Mouse (Mus musculus): Measurements from ENCODE around the gene Gm45717.

The Gm45717 gene

DNA sequence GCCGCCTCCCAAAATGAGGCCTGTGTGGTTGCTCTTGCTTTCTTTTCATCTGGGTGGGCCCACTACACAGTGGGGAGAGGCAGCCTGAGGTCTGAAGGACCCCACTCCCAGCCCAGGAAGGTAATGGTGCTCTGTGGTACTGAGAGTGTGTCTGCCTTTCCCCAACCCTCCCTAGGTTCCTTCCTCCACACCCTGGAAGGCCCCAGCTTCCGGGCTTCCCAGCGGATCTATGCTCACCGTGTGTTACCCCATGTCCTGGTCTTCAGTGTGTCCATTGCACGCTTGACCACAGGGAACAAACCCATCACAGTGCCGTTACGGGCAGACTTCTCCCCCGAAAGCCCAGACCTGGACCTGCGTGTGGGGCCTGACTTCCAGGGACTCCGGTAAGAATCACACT lies 12.9 kb downstream of the Gm45717 start:
- DNase-seq (ENCODE audit: low spot score) = no peak

GRCm38 (mm10) chr7:140942341-140942740 lies 13.4 kb downstream of the Gm45717 start:
- peak; percentile 14 for DNase-seq (ENCODE audit: low spot score)

DNA sequence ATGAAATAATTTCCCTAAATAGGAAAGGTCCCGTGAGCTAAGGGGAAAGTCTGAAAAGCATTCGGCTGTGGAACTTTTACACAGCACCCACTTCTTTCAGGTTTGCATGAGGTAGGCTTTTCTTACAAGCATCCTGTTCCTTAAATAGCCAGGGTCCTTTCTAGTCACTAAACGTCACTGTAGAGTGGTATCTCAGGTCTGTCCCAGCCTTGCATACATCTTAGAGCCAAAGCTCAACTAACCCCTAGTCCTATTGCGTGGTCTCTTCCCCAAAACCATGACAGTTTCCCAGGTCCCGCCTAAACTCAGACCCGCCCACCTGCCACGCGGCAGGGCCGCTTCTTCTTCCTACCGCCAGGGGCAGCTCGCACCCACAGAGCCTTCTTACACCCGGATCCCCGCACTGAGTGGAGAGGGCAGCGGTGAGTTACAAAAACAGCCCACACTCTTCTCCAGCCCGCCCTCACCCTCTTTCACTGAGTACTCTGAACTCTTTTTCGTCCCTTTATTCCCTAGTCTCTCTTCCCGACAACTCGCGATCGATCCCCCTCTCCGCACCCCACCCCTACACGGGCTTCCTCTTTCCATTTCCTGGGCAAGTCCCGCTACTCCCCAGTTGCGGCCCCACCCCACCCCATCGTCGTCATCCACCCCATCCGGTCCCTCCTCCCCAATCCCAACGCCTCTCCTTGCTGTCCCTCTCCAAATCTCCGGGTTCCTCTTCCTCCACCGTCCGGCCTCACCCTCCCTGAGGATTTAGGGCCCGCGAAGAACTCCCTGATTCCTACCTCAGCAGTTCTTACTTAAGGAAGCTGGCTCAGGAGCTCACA lies 14.3 kb downstream of the Gm45717 start, which contains the start of gene Pgghg:
Gene Pgghg, plus strand, starts transcription at position 170 of the 830 bp plus-strand sequence.
- DNase-seq (ENCODE audit: low spot score) = peak; percentile 87

GRCm38 (mm10) chr7:140939669-140940171 lies 16.0 kb downstream of the Gm45717 start:
- DNase-seq (ENCODE audit: low spot score) = no peak

- no peak for DNase-seq (ENCODE audit: low spot score)
Measured at GRCm38 (mm10) chr7:140938896-140939295, 16.8 kb downstream of the Gm45717 start.

DNA sequence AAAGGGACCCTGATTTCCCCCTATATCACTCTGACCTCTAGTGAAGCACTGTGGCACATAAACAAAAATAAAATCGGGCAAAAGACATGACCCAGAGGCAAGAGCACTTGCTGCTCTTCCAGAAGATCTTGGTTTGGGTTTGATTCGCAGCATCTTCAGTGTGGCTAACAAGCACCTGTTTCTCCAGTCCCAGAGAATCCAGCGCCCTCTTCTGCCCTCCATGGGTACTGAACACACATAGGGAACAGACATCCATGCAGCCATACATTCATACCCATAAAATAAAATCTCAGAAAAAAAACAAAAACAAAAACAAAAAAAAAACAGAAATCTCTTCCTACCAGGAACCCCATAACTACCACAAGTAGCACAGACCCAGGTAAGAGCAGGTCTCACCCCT lies 17.3 kb downstream of the Gm45717 start:
- DNase-seq (ENCODE audit: low spot score) = no peak

GRCm38 (mm10) chr7:140927181-140927580 lies 28.6 kb downstream of the Gm45717 start:
- no peak for DNase-seq (ENCODE audit: low spot score)

DNA sequence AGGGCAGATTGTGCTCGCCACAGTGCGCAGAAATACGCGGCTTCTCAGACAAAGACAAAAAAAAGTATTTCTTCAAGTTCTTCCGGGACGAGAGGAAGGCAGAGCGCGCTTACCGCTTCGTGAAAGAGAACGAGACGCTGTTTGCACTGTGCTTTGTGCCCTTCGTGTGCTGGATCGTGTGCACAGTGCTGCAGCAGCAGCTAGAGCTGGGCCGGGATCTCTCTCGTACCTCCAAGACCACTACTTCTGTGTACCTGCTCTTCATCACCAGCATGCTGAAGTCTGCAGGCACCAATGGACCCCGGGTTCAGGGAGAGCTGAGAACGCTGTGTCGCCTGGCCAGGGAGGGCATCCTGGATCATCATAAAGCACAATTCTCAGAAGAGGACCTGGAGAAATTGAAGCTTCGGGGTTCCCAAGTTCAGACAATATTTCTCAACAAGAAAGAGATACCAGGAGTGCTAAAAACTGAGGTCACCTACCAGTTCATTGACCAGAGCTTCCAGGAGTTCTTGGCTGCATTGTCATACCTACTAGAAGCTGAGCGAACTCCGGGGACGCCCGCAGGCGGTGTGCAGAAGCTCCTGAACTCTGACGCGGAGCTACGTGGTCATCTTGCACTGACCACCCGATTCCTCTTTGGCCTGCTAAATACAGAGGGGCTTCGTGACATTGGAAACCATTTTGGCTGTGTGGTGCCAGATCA lies 32.5 kb downstream of the Gm45717 start:
- no peak for DNase-seq (ENCODE audit: low spot score)

GRCm38 (mm10) chr7:140922398-140923069 lies 33.2 kb downstream of the Gm45717 start:
- no peak for DNase-seq (ENCODE audit: low spot score)

- DNase-seq (ENCODE audit: low spot score) = no peak
Measured at GRCm38 (mm10) chr7:140921225-140921975, 34.3 kb downstream of the Gm45717 start.

DNA sequence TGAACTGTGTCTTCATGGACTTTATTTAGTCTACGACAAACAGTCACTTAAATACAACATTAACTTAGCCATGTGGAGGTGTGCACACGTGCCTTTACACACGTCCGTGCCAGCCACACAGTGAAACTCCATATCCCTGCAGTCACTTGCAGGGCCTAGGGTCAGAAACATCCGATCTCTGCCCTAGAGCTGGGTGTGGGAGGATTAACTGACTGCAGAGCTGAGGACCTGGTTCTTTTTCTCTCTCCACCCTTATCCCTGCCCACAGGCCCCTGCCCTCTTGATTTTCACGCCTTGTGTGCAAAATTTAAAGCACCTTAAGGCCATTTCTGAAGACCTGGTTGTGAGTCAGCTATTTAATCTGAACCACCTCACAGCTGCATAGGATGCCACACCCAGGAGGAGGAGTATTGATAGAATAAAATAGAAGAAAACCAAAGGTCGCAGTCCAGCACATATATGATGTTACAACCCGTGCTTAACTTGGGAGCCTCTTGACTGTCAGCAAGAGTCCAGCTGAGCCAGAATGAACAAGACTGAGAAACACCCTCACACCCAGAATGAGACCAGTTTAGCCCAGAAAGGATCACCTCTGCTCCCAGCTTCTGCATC lies 35.2 kb downstream of the Gm45717 start, which contains the start of gene Nlrp6:
Gene Nlrp6, plus strand, starts transcription at position 485 of the 612 bp plus-strand sequence.
- DNase-seq (ENCODE audit: low spot score) = no peak

DNA sequence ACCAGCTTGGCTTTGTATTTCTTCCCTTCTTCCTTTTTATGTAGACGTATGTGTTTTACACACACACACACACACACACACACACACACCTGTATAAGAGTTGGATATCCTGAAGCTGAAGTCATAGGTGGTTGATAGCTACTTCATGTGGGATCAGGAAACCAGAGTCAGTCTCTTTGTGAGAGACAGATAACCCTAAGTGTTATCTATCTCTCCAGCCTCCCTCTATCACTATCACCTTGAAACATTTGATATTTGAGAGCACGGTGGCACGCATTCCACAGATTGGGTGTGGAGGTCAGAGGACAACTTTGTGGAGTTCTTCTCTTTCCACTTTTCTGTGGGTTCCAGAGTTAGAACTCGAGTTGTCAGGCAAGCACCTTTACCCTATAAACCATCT lies 35.8 kb downstream of the Gm45717 start:
- DNase-seq (ENCODE audit: low spot score) = no peak

DNA sequence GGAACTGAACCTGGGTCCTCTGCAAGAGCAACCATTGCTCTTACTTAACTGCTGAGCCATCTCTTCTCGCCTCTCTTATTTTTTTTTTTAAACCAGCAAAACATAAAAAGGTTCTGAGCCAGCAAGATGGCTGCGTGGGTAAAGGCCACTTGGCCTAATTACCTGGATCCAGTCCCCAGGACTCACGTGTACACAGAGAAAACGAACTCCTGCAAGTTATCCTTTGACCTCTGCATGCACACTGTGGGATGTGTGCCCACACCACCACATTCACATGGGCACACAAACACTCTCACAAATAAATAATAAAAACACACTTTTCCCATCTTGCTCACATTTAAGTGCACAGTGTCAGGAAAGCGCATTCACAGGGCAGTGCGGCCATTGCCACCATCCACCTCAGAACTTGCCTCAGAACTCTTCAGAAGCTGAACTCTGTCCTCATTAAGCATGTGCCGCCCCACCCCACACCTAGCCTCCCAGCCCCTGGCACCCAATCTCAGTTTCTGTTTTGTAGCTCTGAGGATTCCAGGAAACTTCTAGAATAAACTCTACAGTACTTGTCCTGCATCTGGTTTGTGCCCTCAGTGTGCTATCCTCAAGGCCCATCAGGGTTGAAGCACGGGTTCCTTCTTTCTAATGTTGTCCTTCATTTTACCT lies 41.6 kb downstream of the Gm45717 start:
- no peak for DNase-seq (ENCODE audit: low spot score)

- DNase-seq (ENCODE audit: low spot score) = no peak
Measured at GRCm38 (mm10) chr7:140912846-140913482, 42.8 kb downstream of the Gm45717 start.

- no peak for DNase-seq (ENCODE audit: low spot score)
Measured at GRCm38 (mm10) chr7:140912293-140912692, 43.4 kb downstream of the Gm45717 start.

DNA sequence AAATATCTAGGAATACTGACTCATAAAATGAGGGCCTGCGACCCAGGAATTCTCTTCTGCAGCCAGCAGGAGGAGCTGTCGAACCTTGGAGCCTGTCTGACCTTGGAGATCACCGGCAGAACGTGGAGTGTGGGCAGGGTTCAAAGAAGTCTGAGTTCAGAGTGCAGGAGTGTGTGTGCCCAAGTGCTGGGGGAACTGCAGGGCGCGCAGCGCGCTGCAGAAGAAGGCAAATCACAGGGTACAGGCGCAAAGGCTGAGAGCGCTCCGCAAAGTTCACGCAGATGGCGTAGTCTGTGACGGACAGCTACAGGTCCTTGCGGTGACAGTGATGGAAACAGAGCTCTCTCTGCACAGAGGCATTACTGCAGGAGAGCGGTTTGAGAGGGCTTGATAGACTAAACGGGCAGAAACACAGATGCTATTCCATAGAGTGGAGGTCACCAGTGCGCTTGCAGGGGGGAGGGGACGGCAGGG lies 47.1 kb downstream of the Gm45717 start:
- DNase-seq (ENCODE audit: low spot score) = peak; percentile 68

- DNase-seq (ENCODE audit: low spot score) = no peak
Measured at GRCm38 (mm10) chr7:140908181-140908580, 47.6 kb downstream of the Gm45717 start.

DNA sequence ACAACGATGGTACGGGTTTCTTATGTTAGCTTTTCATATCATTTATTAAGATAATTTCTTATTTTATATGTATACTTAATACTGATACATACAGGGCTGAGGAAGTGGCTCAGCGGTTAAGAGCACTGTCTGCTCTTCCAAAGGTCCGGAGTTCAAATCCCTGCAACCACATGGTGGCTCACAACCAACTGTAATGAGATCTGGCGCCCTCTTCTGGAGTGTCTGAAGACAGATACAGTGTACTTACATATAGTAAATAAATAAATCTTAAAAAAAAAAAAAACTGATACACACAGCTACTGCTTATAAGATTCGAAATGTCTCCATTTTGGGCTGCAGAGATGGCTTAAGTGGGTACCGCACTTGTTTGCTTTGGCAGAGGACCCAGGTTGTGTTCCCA lies 48.0 kb downstream of the Gm45717 start:
- no peak for DNase-seq (ENCODE audit: low spot score)

DNA sequence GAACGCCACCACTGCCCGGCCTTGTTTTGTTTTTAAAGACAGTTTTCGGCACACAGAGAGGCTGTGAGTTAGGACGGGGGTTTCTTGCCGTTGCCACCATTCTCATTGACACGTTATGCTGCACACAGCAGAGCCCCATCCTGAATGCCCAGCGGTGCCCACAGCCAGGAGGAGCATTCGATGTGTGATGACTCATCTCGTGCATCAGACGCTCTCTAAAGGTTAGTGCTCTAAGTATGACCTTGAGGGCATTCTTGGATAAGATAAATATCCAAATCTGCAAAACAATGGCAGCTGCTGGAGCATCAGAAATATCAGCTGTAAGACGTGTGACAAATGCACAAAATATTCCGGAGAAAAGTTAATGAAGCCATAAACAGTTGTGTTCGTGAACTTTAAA lies 48.6 kb downstream of the Gm45717 start:
- no peak for DNase-seq (ENCODE audit: low spot score)

GRCm38 (mm10) chr7:140905642-140906081 lies 50.1 kb downstream of the Gm45717 start:
- DNase-seq (ENCODE audit: low spot score) = no peak

Measured in adipocyte (in vitro differentiated cells).